10 mouse cellular contexts compared by ENCODE assay signal in genomic region chr3:32610560-32610959, GRCm38 (mm10). TPM values are rescaled to one million over a fixed set of nuclear protein-coding genes. Genes with fewer than 3 reads are reported as not detected.
DNase-seq lines count a peak whose midpoint lies in the region; ATAC-seq and TF ChIP-seq lines count a peak whose summit lies in the region.
"Had no signal": no experiment of that assay in that cellular context is flagged by ENCODE, and none has a peak within 500 bp of the region (broad histone marks: within the 10 kb centered on the region; RNA-seq: fewer than 3 reads in every experiment).

No protein-coding gene starts in this region.

- H3K4me1 ChIP-seq in heart, embryonic 11.5 days (ENCODE audit: control insufficient read depth, insufficient read depth, low read length) = no peaks in the 10 kb centered on the region; the same call in 1 of the 2 replicates
- no peaks in the 10 kb centered on the region for H3K4me1 ChIP-seq in kidney, embryonic 16.5 days (ENCODE audit: insufficient read depth, low read length)
- H3K4me1 ChIP-seq in limb, embryonic 14.5 days (ENCODE audit: control insufficient read depth, insufficient read depth, low read length) = no peaks in the 10 kb centered on the region; the same call in 1 of the 2 replicates
- H3K4me1 ChIP-seq in neural tube, embryonic 13.5 days (replicated peaks) = peaks cover 12% of the 10 kb centered on the region

- H3K4me2 ChIP-seq in heart, embryonic 11.5 days = no peak overlapping the region
- no peak overlapping the region for H3K4me2 ChIP-seq in kidney, embryonic 16.5 days (replicated peaks; ENCODE audit: low read depth, low read length)
- no peak overlapping the region for H3K4me2 ChIP-seq in limb, embryonic 14.5 days (replicated peaks; ENCODE audit: low read depth, low read length, severe bottlenecking)
- no peak overlapping the region for H3K4me2 ChIP-seq in neural tube, embryonic 13.5 days
- H3K4me2 ChIP-seq: limb, embryonic 15.5 days had no signal

- peaks cover 2% of the 10 kb centered on the region; the same call in 1 of the 2 replicates for H3K9me3 ChIP-seq in heart, embryonic 11.5 days (replicated peaks; ENCODE audit: control insufficient read depth, low read length)
- H3K9me3 ChIP-seq in kidney, embryonic 16.5 days (ENCODE audit: low read length) = no peaks in the 10 kb centered on the region
- H3K9me3 ChIP-seq in limb, embryonic 14.5 days (ENCODE audit: control insufficient read depth, low read length) = no peaks in the 10 kb centered on the region
- no peaks in the 10 kb centered on the region for H3K9me3 ChIP-seq in neural tube, embryonic 13.5 days
- H3K9me3 ChIP-seq: G1E; limb, embryonic 15.5 days had no signal

- H3K36me3 ChIP-seq in heart, embryonic 11.5 days (ENCODE audit: control insufficient read depth, insufficient read depth, low read length) = peaks cover 3% of the 10 kb centered on the region; the same call in 1 of the 2 replicates
- no peaks in the 10 kb centered on the region for H3K36me3 ChIP-seq in kidney, embryonic 16.5 days (ENCODE audit: insufficient read depth, low read length)
- H3K36me3 ChIP-seq in limb, embryonic 14.5 days (ENCODE audit: control insufficient read depth, insufficient read depth, low read length) = no peaks in the 10 kb centered on the region
- 0 out of 2 replicates have a peak, but pooled peaks cover 4% of the 10 kb centered on the region for H3K36me3 ChIP-seq in neural tube, embryonic 13.5 days
- H3K36me3 ChIP-seq: G1E; limb, embryonic 15.5 days had no signal

- no peak overlapping the region for H3K27ac ChIP-seq in heart, embryonic 11.5 days (ENCODE audit: low read depth, low read length)
- H3K27ac ChIP-seq in kidney, embryonic 16.5 days (ENCODE audit: low read length) = no peak overlapping the region
- no peak overlapping the region for H3K27ac ChIP-seq in limb, embryonic 14.5 days (replicated peaks; ENCODE audit: low read depth, low read length)
- no peak overlapping the region for H3K27ac ChIP-seq in neural tube, embryonic 13.5 days (replicated peaks)
- H3K27ac ChIP-seq: limb, embryonic 15.5 days had no signal

- H3K4me3 ChIP-seq in heart, embryonic 11.5 days (ENCODE audit: low read depth, low read length) = no peak overlapping the region
- no peak overlapping the region for H3K4me3 ChIP-seq in kidney, embryonic 16.5 days (ENCODE audit: low read length)
- no peak overlapping the region for H3K4me3 ChIP-seq in limb, embryonic 14.5 days (replicated peaks; ENCODE audit: low read length)
- H3K4me3 ChIP-seq in neural tube, embryonic 13.5 days = no peak overlapping the region
- H3K4me3 ChIP-seq: limb, embryonic 15.5 days had no signal

- H3K27me3 ChIP-seq in heart, embryonic 11.5 days (ENCODE audit: control insufficient read depth, insufficient read depth, low read length) = no peaks in the 10 kb centered on the region
- no peaks in the 10 kb centered on the region for H3K27me3 ChIP-seq in kidney, embryonic 16.5 days (ENCODE audit: insufficient read depth, low read length)
- H3K27me3 ChIP-seq in limb, embryonic 14.5 days (ENCODE audit: control insufficient read depth, insufficient read depth, low read length) = no peaks in the 10 kb centered on the region
- H3K27me3 ChIP-seq in neural tube, embryonic 13.5 days = no peaks in the 10 kb centered on the region
- H3K27me3 ChIP-seq: limb, embryonic 15.5 days had no signal

- no peak for TF ChIP-seq POLR2A in limb, embryonic 14.5 days (IDR thresholded peaks at IDR 0.05; ENCODE audit: borderline replicate concordance, extremely low read depth, insufficient read depth, insufficient read length)

- H3K9ac ChIP-seq in heart, embryonic 11.5 days (ENCODE audit: low read depth, low read length) = no peak overlapping the region
- H3K9ac ChIP-seq in kidney, embryonic 16.5 days (replicated peaks; ENCODE audit: low read length) = no peak overlapping the region
- H3K9ac ChIP-seq in limb, embryonic 14.5 days (ENCODE audit: low read depth, low read length, severe bottlenecking) = no peak overlapping the region
- no peak overlapping the region for H3K9ac ChIP-seq in neural tube, embryonic 13.5 days
- H3K9ac ChIP-seq: limb, embryonic 15.5 days had no signal

- WGBS in heart, embryonic 11.5 days (ENCODE audit: insufficient replicate concordance) = 30% methylated on average over 7 of the region's 7 CpGs
- WGBS in kidney, embryonic 16.5 days = 21% methylated on average over 7 of the region's 7 CpGs
- WGBS in limb, embryonic 14.5 days = 27% methylated on average over 7 of the region's 7 CpGs
- 40% methylated on average over 7 of the region's 7 CpGs for WGBS in neural tube, embryonic 13.5 days

- DNase-seq in ovary, adult 18-20 months (ENCODE audit: low spot score) = peak; percentile 26
- DNase-seq in ovary, postnatal 10 days (ENCODE audit: low spot score) = no peak
- peak; percentile 33 for DNase-seq in embryo, embryonic 9.5 days (ENCODE audit: extremely low spot score)
- peak; percentile 67 for DNase-seq in limb, embryonic 14.5 days (ENCODE audit: low spot score)
- DNase-seq in thymus, postnatal 25 days = peak; percentile 45

- ATAC-seq in heart, embryonic 11.5 days (replicated peaks; ENCODE audit: insufficient number of reproducible peaks, low FRiP score, low TSS enrichment) = peak; percentile 46; the same call in 1 of the 2 replicates
- peak; percentile 64 for ATAC-seq in kidney, embryonic 16.5 days (ENCODE audit: low FRiP score, low TSS enrichment)
- peak; percentile 34; the same call in 1 of the 2 replicates for ATAC-seq in limb, embryonic 14.5 days (ENCODE audit: low FRiP score, low read depth)
- peak; percentile 74 for ATAC-seq in neural tube, embryonic 13.5 days (ENCODE audit: low read depth)

RNA-seq across cellular contexts. Expression of gene Gnb4, which starts 5.8 kb away (rescaled TPM):
- 58.4 and 59.4 TPM in 2 replicates for polyA plus RNA-seq in heart, embryonic 11.5 days (2014; fragmentation: Nextera tagmentation; extraction: Ambion mirVana)
- 54.5 and 60.7 TPM in 2 replicates for polyA plus RNA-seq in kidney, embryonic 16.5 days (2015; fragmentation: Nextera tagmentation; extraction: Ambion mirVana)
- polyA plus RNA-seq in limb, embryonic 14.5 days (2012; rRNA removed) = 70.3 and 97.8 TPM in 2 replicates
- 78.0 and 84.9 TPM in 2 replicates for polyA plus RNA-seq in limb, embryonic 14.5 days (2014; fragmentation: Nextera tagmentation; extraction: Ambion mirVana)
- 88.0 and 90.2 TPM in 2 replicates for polyA plus RNA-seq in neural tube, embryonic 13.5 days (2015; fragmentation: Nextera tagmentation; extraction: Ambion mirVana)
